Mouse (Mus musculus) retina, postnatal 7 days (tissue): ENCODE results near the gene Kcnip4.
A peak's percentile ranks its signal among the peaks of the same experiment; 100 is the strongest.

Experiments used
- DNase-seq: peaks from one replicate; pipeline ENCODE4 v3.0.0-alpha.2; 2012; ENCODE audit warnings: low read depth, low spot score

Gene Kcnip4

DNA sequence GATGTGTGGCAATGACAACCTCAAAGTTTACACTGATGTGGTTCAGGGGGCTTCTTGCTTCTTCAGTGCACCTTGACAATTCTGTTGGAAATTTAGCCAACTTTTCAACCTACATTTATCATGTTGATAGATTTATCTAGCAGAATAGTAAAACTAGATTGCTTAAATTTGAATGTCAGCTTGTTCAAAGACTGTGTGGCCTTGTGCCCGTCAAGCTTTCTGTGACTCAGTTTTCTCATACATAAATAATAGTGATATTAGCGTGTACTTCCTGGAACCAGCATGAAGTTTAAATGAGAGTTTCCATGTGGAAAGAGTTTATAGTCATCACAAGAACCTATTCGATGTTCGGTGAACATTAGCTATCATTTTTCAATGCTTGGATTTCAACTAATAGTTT, 1112.4 kb downstream of the Kcnip4 start:
- DNase-seq = no peak

DNA sequence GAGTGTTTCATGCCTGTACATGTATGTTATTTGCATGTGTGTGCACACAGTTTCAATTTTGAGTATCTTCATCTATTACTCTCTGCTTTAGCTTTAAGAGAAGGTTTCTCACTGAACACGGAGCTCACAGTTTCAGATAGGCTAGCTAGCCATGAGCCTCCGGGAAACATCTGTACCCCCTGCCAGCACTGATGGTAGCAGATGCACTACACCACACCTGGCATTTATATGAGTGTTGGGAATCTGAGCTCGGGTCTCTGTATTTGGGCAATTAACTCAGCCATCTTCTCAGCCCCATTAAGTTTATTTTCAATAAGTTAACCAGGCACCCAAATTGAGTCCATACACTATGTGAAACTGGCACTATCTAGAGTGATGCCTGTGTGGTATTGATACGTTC, 1113.2 kb downstream of the Kcnip4 start:
- no peak for DNase-seq

DNA sequence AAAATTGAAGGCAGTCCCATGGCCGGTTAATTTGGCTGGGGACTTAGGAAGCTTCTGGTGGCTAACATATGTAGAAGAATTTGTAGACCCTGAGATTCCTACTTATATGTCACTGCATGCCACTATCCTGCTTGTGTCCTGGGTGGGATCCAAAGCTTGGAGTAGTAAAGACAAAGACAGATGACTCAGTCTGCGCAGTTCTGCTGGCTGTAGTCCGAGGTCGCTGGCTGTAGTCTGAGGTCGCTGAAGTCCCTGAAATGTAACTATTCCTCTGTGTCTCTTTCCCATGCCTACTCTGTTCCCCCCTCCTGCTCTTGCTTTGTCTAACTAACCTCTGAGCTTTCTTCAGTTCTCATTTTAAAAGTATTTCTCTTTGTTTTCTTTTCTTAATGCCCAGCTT, 1114.4 kb downstream of the Kcnip4 start:
- DNase-seq = no peak

DNA sequence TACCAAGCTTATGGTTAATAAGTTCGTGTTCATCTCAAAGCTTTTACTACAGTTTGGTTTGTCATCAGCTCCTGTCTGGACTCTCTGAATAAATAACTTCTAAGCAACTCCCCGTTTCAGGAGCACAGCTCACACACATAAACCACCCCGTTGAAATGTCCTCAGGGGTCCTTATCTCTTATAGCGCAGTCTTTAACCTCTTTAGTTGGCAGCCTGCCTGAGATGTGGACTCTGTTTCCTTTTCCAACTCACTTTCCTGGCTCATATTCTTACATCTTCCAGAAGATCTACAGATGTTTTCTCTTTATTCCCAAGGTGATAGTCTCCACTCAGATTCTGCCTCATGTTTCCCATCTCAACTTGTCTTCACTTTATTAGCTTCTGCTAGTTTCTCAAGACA, 1116.4 kb downstream of the Kcnip4 start:
- DNase-seq = no peak

DNA sequence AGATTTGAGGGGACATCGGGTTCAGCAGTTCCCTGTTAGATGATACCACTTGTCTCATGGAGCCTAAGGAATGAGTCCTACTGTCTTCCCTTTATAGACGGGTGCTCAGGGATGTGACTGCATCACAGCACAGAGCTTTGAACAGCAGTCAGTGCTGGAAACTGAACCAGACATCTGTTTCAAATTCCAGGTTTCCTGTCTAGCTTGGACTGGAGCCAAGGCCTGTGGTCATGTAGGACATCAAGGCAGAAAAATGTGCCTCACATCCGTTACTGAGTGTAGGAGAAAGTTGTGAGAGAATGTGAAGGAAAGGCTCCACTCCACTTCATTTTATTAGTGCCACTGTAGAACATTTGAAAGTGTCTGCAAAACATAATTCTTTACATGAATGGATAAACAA, 1122.2 kb downstream of the Kcnip4 start:
- no peak for DNase-seq

DNA sequence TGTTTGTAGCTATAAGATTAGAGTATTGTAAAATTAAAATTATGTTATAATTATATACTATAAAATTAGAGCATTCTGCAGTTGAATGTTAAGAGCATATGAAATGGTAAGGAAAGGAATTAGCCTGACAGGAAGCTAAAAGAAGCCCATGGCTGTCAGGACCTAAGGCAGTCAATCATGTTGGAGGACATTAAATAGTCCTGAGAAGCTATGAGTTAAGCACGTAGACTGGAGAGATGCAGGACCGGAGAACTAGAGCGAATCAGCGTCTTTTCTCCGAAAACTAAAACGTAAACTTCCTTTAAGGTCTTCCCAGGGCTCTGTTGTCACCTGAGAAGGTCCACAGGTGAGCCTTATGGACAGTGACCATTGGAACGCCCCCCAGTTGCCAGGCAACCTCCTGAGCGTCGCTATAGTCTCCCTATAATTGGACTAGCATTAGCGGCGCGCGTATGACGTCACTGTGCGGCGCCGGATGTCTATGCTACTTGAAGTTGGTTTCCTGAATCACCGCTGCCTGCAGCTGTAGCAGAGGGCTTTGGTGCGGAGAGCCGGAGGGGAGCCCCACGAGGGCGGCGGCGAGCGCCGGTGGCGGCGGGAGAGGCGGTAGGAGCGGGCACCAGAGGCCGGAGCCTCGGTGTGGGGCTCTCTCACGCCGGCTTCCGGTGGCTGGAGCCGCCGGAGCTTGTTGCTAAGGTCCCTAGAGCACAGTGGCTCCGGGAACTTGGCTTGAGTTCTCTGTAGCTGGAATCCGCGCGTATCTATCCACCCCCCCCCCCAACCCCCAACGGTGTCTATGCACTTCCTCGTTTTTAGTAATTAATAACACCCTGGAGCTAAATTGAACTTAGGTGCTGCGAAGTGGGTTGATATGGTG, 1152.6 kb downstream of the Kcnip4 start:
- peak; percentile 92 for DNase-seq

DNA sequence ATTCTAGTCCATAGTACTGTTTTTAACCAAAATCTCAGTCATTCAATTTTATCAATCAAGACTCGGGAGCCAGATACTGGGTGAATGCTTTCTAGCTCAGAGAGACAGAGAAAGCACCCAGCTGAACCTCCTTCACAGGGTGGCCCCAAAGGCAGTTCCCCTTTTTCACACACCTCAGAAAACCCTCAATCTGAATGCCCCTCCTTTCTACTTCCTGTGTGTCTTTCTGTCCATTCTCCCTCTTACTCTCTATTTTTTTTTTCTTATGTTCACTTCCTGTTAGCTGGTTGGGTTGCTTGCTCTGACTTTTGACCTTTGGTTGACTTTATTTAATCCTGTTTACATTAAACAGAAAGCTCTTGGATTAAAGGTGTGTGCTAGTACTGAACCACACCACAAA, 1175.4 kb downstream of the Kcnip4 start:
- DNase-seq = no peak

DNA sequence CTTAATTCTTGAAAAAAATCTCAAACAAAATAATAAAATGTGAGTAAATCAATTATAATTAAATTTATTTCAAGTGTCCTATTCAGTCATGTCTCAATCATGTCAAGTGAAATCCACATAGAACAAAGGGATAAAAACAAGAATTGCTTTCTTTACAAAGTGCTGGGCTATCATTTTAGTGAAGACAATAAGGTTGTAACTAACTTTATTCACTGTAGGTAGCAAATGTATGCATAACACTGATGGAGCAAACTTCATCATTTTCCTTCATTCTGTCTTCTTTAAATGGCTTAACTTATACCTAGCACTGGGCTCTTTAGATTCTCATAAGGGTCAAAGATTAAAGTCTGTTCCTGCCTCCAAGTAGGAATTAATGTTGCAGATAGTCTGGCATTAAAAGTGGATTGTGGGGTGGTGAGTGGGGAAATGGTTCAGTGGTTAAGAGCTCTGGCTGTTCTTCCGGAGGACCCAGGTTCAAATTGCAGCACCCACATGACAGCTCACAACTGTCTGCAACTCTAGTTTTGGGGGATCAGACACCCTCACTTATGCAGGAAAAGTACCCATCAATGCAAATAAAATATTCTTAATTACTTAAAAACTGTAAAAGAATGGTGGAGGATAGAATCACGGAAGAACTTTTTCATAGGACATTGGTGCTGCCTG, 1178.6 kb downstream of the Kcnip4 start:
- no peak for DNase-seq

DNA sequence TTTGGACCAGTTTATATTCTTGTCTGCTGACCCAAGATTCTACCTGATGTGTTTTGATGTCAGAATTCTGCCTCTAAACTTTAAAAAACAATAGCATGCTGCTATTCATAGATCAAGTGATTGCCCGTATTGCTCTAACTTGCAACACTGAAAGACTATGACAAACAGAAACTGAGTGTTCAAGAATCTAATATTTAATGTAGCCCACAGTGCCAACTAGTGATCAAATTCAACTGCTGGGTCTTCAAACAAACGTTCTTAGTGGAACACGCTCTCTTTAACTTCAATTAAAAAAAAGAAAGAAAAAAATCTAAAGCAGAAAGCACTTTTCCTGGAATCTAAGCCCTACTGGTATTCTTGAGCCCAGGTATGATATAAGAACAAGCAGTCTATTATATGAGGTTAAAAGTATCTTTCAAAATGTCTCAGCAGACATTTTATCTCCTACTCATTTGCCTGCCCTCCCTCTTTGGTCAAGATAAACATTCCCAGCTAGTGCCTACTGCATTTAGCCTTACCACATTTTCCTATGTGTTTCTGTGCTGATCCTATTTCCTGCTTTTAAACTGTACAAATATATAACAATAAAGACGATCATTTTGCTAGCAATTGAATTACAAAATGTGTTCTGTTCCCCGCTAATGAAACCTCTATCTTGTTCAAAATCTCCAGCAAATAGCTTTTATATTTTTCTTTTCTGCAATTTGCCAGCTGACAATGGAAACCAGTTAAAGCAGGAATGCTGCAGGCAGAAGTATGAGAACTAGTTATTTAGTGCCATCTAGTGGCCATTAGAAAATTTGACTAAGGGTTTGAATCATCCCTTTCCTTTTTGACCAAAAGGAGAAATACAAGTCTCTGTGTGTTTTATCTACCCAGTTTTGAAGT, 1179.4 kb downstream of the Kcnip4 start:
- DNase-seq = peak; percentile 14

DNA sequence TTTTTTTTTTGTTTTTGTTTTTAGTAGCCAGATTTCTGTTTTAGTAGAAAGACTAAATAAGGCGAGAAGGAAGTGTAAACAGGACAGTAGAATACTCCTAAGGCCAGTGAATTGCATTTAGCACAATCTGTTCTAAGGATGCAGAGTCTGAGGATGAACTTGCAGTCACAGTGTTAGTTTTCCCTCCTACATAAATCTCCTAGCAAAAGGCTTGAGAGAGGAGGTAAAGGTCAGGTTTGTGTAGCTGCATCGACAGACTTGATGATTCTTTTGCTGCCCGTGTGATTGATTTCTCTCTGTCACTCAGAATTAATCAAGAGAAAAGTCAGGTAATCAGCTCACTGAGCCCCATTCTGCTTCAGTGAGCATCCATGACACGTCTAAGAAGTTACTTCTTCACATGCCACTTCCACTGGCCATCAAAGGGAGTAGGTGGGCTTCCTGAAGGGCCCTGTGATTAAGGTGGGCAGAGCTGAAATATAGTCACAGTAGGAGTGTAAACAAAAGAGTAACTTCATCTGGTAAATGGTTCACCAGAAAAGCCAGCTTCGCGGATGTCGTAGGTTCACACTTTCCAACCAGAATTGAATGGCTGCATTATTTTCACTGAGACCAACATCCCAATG, 1183.8 kb downstream of the Kcnip4 start:
- DNase-seq = no peak
